Mouse (Mus musculus) bone marrow, adult 2 months (tissue): ENCODE data around the gene Trabd2b.

Experiments
- CTCF ChIP-seq: fragments of 200-500 bp; IDR thresholded peaks from 2 replicates; pipeline ENCODE4 v1.5.1; 2011; ENCODE audit warnings: low read length, control low read depth; ENCODE audit not compliant: control insufficient read depth, insufficient read depth
- POLR2A ChIP-seq: fragments of 200-500 bp; IDR thresholded peaks from 2 replicates; pipeline ENCODE4 v1.6.1; 2011; ENCODE audit warnings: low read depth, mild to moderate bottlenecking, control low read depth, low read length, borderline replicate concordance; ENCODE audit not compliant: control insufficient read depth

DNA sequence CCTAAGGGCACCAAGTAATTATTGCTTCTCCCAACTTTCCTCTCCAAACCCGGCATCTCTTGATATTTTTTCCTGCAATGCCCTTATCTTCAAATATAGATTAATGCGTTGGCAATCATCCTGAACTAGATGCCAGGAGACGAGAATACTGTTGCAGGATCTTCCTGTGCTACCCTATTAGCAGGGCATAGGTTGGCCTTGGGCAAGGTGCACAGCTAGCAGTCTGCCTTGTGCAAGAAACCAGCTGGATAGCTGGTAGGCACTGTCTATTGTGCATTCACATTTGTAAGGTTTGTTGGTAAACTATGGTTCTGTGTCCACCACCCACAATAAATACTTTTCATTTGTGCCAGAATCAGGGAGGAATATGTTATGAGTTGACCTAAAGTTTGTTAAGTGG lies 992 bp downstream of the Trabd2b start:
- no peak for TF ChIP-seq CTCF
- TF ChIP-seq POLR2A = no peak
